ENCODE assay signal across 13 mouse cellular contexts in genomic region chr2:164137754-164138153, GRCm38 (mm10). TPM values are rescaled to one million over a fixed set of nuclear protein-coding genes. Genes with fewer than 3 reads are reported as not detected.
DNase-seq lines count a peak whose midpoint lies in the region; ATAC-seq and TF ChIP-seq lines count a peak whose summit lies in the region.
"Had no signal": no experiment of that assay in that cellular context is flagged by ENCODE, and none has a peak within 500 bp of the region (broad histone marks: within the 10 kb centered on the region; RNA-seq: fewer than 3 reads in every experiment).

No protein-coding gene starts in this region.

- WGBS in embryonic facial prominence, embryonic 12.5 days: 62% methylated on average over 6 of the region's 6 CpGs
- 81% methylated on average over 6 of the region's 6 CpGs for WGBS in embryonic facial prominence, embryonic 10.5 days
- 29% methylated on average over 6 of the region's 6 CpGs for WGBS in intestine, embryonic 14.5 days
- WGBS in intestine, postnatal 0 days: 38% methylated on average over 6 of the region's 6 CpGs

- TF ChIP-seq CTCF in intestine, postnatal 0 days (IDR thresholded peaks at IDR 0.05; ENCODE audit: low read depth): no peak

- DNase-seq in embryonic facial prominence, embryonic 10.5 days (ENCODE audit: low spot score): no peak
- DNase-seq in intestine, embryonic 14.5 days (ENCODE audit: low spot score): no peak
- DNase-seq in right cerebral cortex, postnatal 10 days (ENCODE audit: low spot score in 2 of 2): peak; percentile 47 to 63
- no peak for DNase-seq in right cerebral cortex, postnatal 4 days
- DNase-seq in telencephalon, adult 2 months (ENCODE audit: low read depth, low spot score): peak; percentile 80
- no peak for DNase-seq in cerebellum, adult 11-12 months
- DNase-seq: adrenal gland, postnatal 14 days; cerebellum, adult 18-20 months; kidney, postnatal 25 days had no signal

- H3K4me1 ChIP-seq in embryonic facial prominence, embryonic 12.5 days: peaks cover 25% of the 10 kb centered on the region
- peaks cover 15% of the 10 kb centered on the region for H3K4me1 ChIP-seq in embryonic facial prominence, embryonic 10.5 days
- peaks cover 44% of the 10 kb centered on the region for H3K4me1 ChIP-seq in intestine, embryonic 14.5 days (replicated peaks; ENCODE audit: control insufficient read depth, insufficient read depth, low read length)
- 0 out of 2 replicates have a peak, but pooled peaks cover 7% of the 10 kb centered on the region for H3K4me1 ChIP-seq in intestine, postnatal 0 days (replicated peaks; ENCODE audit: control insufficient read depth, insufficient read depth, low read length)
- H3K4me1 ChIP-seq: liver, embryonic 12.5 days had no signal

- H3K27me3 ChIP-seq in embryonic facial prominence, embryonic 12.5 days: no peaks in the 10 kb centered on the region
- no peaks in the 10 kb centered on the region for H3K27me3 ChIP-seq in embryonic facial prominence, embryonic 10.5 days (replicated peaks; ENCODE audit: low read depth, poor library complexity, severe bottlenecking)
- no peaks in the 10 kb centered on the region for H3K27me3 ChIP-seq in intestine, embryonic 14.5 days (replicated peaks; ENCODE audit: control insufficient read depth, insufficient read depth, low read length)
- no peaks in the 10 kb centered on the region for H3K27me3 ChIP-seq in intestine, postnatal 0 days (replicated peaks; ENCODE audit: control insufficient read depth, insufficient read depth, low read length)
- H3K27me3 ChIP-seq: liver, embryonic 12.5 days had no signal

- peaks cover 6% of the 10 kb centered on the region; the same call in 1 of the 2 replicates for H3K36me3 ChIP-seq in embryonic facial prominence, embryonic 12.5 days
- H3K36me3 ChIP-seq in embryonic facial prominence, embryonic 10.5 days (replicated peaks): peaks cover 18% of the 10 kb centered on the region
- H3K36me3 ChIP-seq in intestine, embryonic 14.5 days (ENCODE audit: control insufficient read depth, insufficient read depth, low read length): 0 out of 2 replicates have a peak, but pooled peaks cover 5% of the 10 kb centered on the region
- peaks cover 14% of the 10 kb centered on the region; the same call in 1 of the 2 replicates for H3K36me3 ChIP-seq in intestine, postnatal 0 days (ENCODE audit: control insufficient read depth, insufficient read depth)

- peak overlapping the region; percentile 67; the same call in 1 of the 2 replicates for H3K27ac ChIP-seq in embryonic facial prominence, embryonic 12.5 days
- no peak overlapping the region for H3K27ac ChIP-seq in embryonic facial prominence, embryonic 10.5 days (replicated peaks)
- peak overlapping the region; percentile 65; the same call in 1 of the 2 replicates for H3K27ac ChIP-seq in intestine, embryonic 14.5 days (ENCODE audit: low read depth)
- H3K27ac ChIP-seq in intestine, postnatal 0 days (ENCODE audit: low read depth, low read length): no peak overlapping the region
- H3K27ac ChIP-seq: liver, embryonic 12.5 days had no signal

- no peak overlapping the region for H3K4me2 ChIP-seq in embryonic facial prominence, embryonic 12.5 days (replicated peaks)
- no peak overlapping the region; the same call in 1 of the 2 replicates for H3K4me2 ChIP-seq in intestine, embryonic 14.5 days (ENCODE audit: low read length)
- no peak overlapping the region for H3K4me2 ChIP-seq in intestine, postnatal 0 days (replicated peaks; ENCODE audit: low read depth)
- H3K4me2 ChIP-seq: liver, embryonic 12.5 days had no signal

- no peak for ATAC-seq in embryonic facial prominence, embryonic 12.5 days (ENCODE audit: insufficient number of reproducible peaks, insufficient read depth, low FRiP score, low TSS enrichment)
- no peak for ATAC-seq in intestine, embryonic 14.5 days (replicated peaks; ENCODE audit: low FRiP score, low TSS enrichment, low read depth)
- ATAC-seq in intestine, postnatal 0 days: no peak
- ATAC-seq: liver, embryonic 12.5 days had no signal

- H3K4me3 ChIP-seq in embryonic facial prominence, embryonic 12.5 days: no peak overlapping the region
- no peak overlapping the region for H3K4me3 ChIP-seq in embryonic facial prominence, embryonic 10.5 days
- H3K4me3 ChIP-seq in intestine, embryonic 14.5 days (ENCODE audit: low read depth, low read length): no peak overlapping the region
- H3K4me3 ChIP-seq in intestine, postnatal 0 days (ENCODE audit: low read depth, low read length): no peak overlapping the region
- H3K4me3 ChIP-seq: liver, embryonic 12.5 days had no signal

- H3K9me3 ChIP-seq in embryonic facial prominence, embryonic 12.5 days: no peaks in the 10 kb centered on the region
- H3K9me3 ChIP-seq in embryonic facial prominence, embryonic 10.5 days: no peaks in the 10 kb centered on the region
- no peaks in the 10 kb centered on the region for H3K9me3 ChIP-seq in intestine, embryonic 14.5 days (ENCODE audit: control insufficient read depth, low read length)
- no peaks in the 10 kb centered on the region for H3K9me3 ChIP-seq in intestine, postnatal 0 days (ENCODE audit: control insufficient read depth)
- H3K9me3 ChIP-seq: liver, embryonic 12.5 days had no signal

- H3K9ac ChIP-seq in embryonic facial prominence, embryonic 12.5 days: no peak overlapping the region
- no peak overlapping the region for H3K9ac ChIP-seq in intestine, embryonic 14.5 days (ENCODE audit: low read length)
- H3K9ac ChIP-seq in intestine, postnatal 0 days (ENCODE audit: low read depth, low read length): no peak overlapping the region
- H3K9ac ChIP-seq: liver, embryonic 12.5 days had no signal

RNA-seq across cellular contexts. Expression of gene Kcns1, which starts 33.2 kb away (rescaled TPM):
- polyA plus RNA-seq in embryonic facial prominence, embryonic 12.5 days (2016; fragmentation: Nextera tagmentation; extraction: Ambion mirVana): 0.49 and 0.71 TPM in 2 replicates
- polyA plus RNA-seq in embryonic facial prominence, embryonic 10.5 days (2016; fragmentation: Nextera tagmentation; extraction: Ambion mirVana): not detected in 2 replicates
- polyA plus RNA-seq in intestine, embryonic 14.5 days (2014; fragmentation: Nextera tagmentation; extraction: Ambion mirVana): 0.12 and 0.43 TPM in 2 replicates
- 0.07 and 0.21 TPM in 2 replicates for polyA plus RNA-seq in intestine, postnatal 0 days (2015; fragmentation: Nextera tagmentation; extraction: Ambion mirVana)
- polyA plus RNA-seq: liver, embryonic 12.5 days had no signal

RNA-seq across cellular contexts. Expression of gene Wfdc5, which starts 44.8 kb away (rescaled TPM):
- polyA plus RNA-seq in embryonic facial prominence, embryonic 12.5 days (2016; fragmentation: Nextera tagmentation; extraction: Ambion mirVana): not detected in 2 replicates
- polyA plus RNA-seq in embryonic facial prominence, embryonic 10.5 days (2016; fragmentation: Nextera tagmentation; extraction: Ambion mirVana): not detected in 2 replicates
- not detected in 2 replicates for polyA plus RNA-seq in intestine, embryonic 14.5 days (2014; fragmentation: Nextera tagmentation; extraction: Ambion mirVana)
- polyA plus RNA-seq in intestine, postnatal 0 days (2015; fragmentation: Nextera tagmentation; extraction: Ambion mirVana): 0.44 TPM in 1 of 2 replicates, not detected in the other
- polyA plus RNA-seq: liver, embryonic 12.5 days; spleen, adult 2 months had no signal

RNA-seq across cellular contexts. Expression of gene Wfdc12, which starts 52.7 kb away (rescaled TPM):
- 0.22 TPM in 1 of 2 replicates, not detected in the other for polyA plus RNA-seq in embryonic facial prominence, embryonic 12.5 days (2016; fragmentation: Nextera tagmentation; extraction: Ambion mirVana)
- not detected in 2 replicates for polyA plus RNA-seq in embryonic facial prominence, embryonic 10.5 days (2016; fragmentation: Nextera tagmentation; extraction: Ambion mirVana)
- not detected in 2 replicates for polyA plus RNA-seq in intestine, embryonic 14.5 days (2014; fragmentation: Nextera tagmentation; extraction: Ambion mirVana)
- polyA plus RNA-seq in intestine, postnatal 0 days (2015; fragmentation: Nextera tagmentation; extraction: Ambion mirVana): not detected in 2 replicates
- polyA plus RNA-seq: liver, embryonic 12.5 days; spleen, adult 2 months had no signal

Comparison
In these comparisons a context has a peak if more than half of its experiments do, and no peak if none do; other contexts are left out.
1. H3K27ac ChIP-seq: peak in embryonic facial prominence, embryonic 12.5 days (single experiment) and intestine, embryonic 14.5 days (single experiment); none in embryonic facial prominence, embryonic 10.5 days (single experiment) and intestine, postnatal 0 days (single experiment).
2. DNase-seq: peak in right cerebral cortex, postnatal 10 days (2 of 2) and telencephalon, adult 2 months (single experiment); none in embryonic facial prominence, embryonic 10.5 days (single experiment), intestine, embryonic 14.5 days (single experiment), right cerebral cortex, postnatal 4 days (single experiment) and cerebellum, adult 11-12 months (single experiment).